Mouse (Mus musculus): ENCODE data around the gene Msl1.

Msl1 gene

GRCm38 (mm10) chr11:98846016-98846415 lies 50.7 kb downstream of the Msl1 start:
- WGBS = 48% methylated on average over 13 of the region's 13 CpGs

GRCm38 (mm10) chr11:98846865-98847604 lies 51.7 kb downstream of the Msl1 start:
- 74% methylated on average over 19 of the region's 19 CpGs for WGBS

- WGBS = 22% methylated on average over 19 of the region's 19 CpGs
These were observed 54.0 kb downstream of the Msl1 start for GRCm38 (mm10) chr11:98849196-98849894.

GRCm38 (mm10) chr11:98850100-98851093 lies 55.1 kb downstream of the Msl1 start:
- WGBS = 48% methylated on average over 26 of the region's 26 CpGs

- 88% methylated on average over 8 of the region's 8 CpGs for WGBS
These were observed 58.8 kb downstream of the Msl1 start for GRCm38 (mm10) chr11:98854116-98854515.

- 94% methylated on average over 2 of the region's 2 CpGs for WGBS
These were observed 59.3 kb downstream of the Msl1 start for GRCm38 (mm10) chr11:98854659-98855058.

Data from cerebral cortex, adult 2 months (tissue).